Mouse (Mus musculus) retina, adult 2 months (tissue): ENCODE data around the gene Vmo1.
"Not testable (repeated sequence)": the region's sequence is repeated elsewhere in the genome, so short reads cannot be mapped to it uniquely, and the experiment has no call there.

Experiments used
- DNase-seq: peaks from one replicate; pipeline ENCODE4 v3.0.0-alpha.2; 2012; ENCODE audit warnings: low read depth, low spot score

Vmo1 gene

GRCm38 (mm10) chr11:70520178-70520769, 5.9 kb upstream of the Vmo1 start:
- no peak for DNase-seq

- DNase-seq: no peak
These were observed 4.5 kb upstream of the Vmo1 start, which contains the start of gene Gltpd2 for GRCm38 (mm10) chr11:70518923-70519322. Gene Gltpd2, plus strand, starts transcription at chr11:70519196.

GRCm38 (mm10) chr11:70518436-70518835, 4.0 kb upstream of the Vmo1 start:
- no peak for DNase-seq

GRCm38 (mm10) chr11:70516352-70516751, 1.9 kb upstream of the Vmo1 start:
- no peak for DNase-seq

- no peak for DNase-seq
These were observed 896 bp downstream of the Vmo1 start for GRCm38 (mm10) chr11:70513520-70513919.

- no peak for DNase-seq
These were observed 1.6 kb downstream of the Vmo1 start for GRCm38 (mm10) chr11:70512709-70513342.

- no peak for DNase-seq
These were observed 2.6 kb downstream of the Vmo1 start for GRCm38 (mm10) chr11:70511825-70512224.

GRCm38 (mm10) chr11:70511242-70511641, 3.2 kb downstream of the Vmo1 start:
- DNase-seq: no peak

- DNase-seq: no peak
These were observed 4.5 kb downstream of the Vmo1 start for GRCm38 (mm10) chr11:70509753-70510564.

- no peak for DNase-seq
These were observed 7.4 kb downstream of the Vmo1 start for GRCm38 (mm10) chr11:70506962-70507515.

GRCm38 (mm10) chr11:70506385-70506784, 8.0 kb downstream of the Vmo1 start:
- DNase-seq: peak; percentile 25

GRCm38 (mm10) chr11:70504970-70505369, 9.4 kb downstream of the Vmo1 start, which contains the start of gene Tm4sf5:
Gene Tm4sf5, plus strand, starts transcription at chr11:70505244.
- no peak for DNase-seq

GRCm38 (mm10) chr11:70502018-70502417, 12.4 kb downstream of the Vmo1 start:
- no peak for DNase-seq

- DNase-seq: no peak
These were observed 14.0 kb downstream of the Vmo1 start for GRCm38 (mm10) chr11:70500476-70500812.

GRCm38 (mm10) chr11:70499566-70500475, 14.6 kb downstream of the Vmo1 start:
- no peak for DNase-seq

GRCm38 (mm10) chr11:70489684-70490083, 24.7 kb downstream of the Vmo1 start:
- DNase-seq: no peak

- no peak for DNase-seq
These were observed 25.3 kb downstream of the Vmo1 start for GRCm38 (mm10) chr11:70489138-70489537.

GRCm38 (mm10) chr11:70487816-70488215, 26.6 kb downstream of the Vmo1 start:
- DNase-seq: no peak

- DNase-seq: no peak
These were observed 28.9 kb downstream of the Vmo1 start for GRCm38 (mm10) chr11:70485498-70485897.

GRCm38 (mm10) chr11:70474872-70475534, 39.4 kb downstream of the Vmo1 start:
- no peak for DNase-seq

GRCm38 (mm10) chr11:70473291-70473690, 41.1 kb downstream of the Vmo1 start:
- not testable (repeated sequence) for DNase-seq
